Mouse (Mus musculus) megakaryocyte, embryonic 14.5 days (primary cell): ENCODE measurements at regions not wholly inside any gene's neighbourhood (a gene's known extent, or its start where the extent isn't known, plus 50 kb on each side); places are given as distances from the start of the nearest gene placed in this dataset.

Experiments
- H3K27me3 ChIP-seq: replicated peaks from 2 replicates; pipeline ENCODE3; 2012; ENCODE audit warnings: inconsistent platforms
- H3K36me3 ChIP-seq: replicated peaks from 2 replicates; pipeline ENCODE3; 2012; ENCODE audit warnings: low read length, inconsistent platforms, mixed read lengths
- H3K4me1 ChIP-seq: 2 replicates; pipeline ENCODE4 v1.6.1; 2012; ENCODE audit warnings: inconsistent platforms
- H3K4me3 ChIP-seq: replicated peaks from 2 replicates; pipeline ENCODE3; 2012; ENCODE audit warnings: moderate library complexity, mild to moderate bottlenecking, inconsistent platforms
- H3K9me3 ChIP-seq: 2 replicates; pipeline ENCODE4 v1.6.1; 2012; ENCODE audit warnings: inconsistent platforms
- FLI1 ChIP-seq: IDR thresholded peaks from 2 replicates; pipeline ENCODE4 v1.6.1; 2012; ENCODE audit warnings: low read length, inconsistent platforms, mixed read lengths
- GATA1 ChIP-seq: IDR thresholded peaks from 3 replicates; pipeline ENCODE4 v1.6.1; 2012; ENCODE audit warnings: mixed read lengths, low read length, inconsistent platforms, borderline replicate concordance

GRCm38 (mm10) chr13:48153248-48153647 lies 107.8 kb upstream of the Id4 start:
- no peak overlapping the region for H3K4me3 ChIP-seq
- H3K36me3 ChIP-seq: no peaks in the 10 kb centered on the region
- H3K27me3 ChIP-seq: no peaks in the 10 kb centered on the region
- H3K4me1 ChIP-seq: no peaks in the 10 kb centered on the region
- H3K9me3 ChIP-seq: peaks cover 23% of the 10 kb centered on the region
- TF ChIP-seq FLI1 (no peak), GATA1 (no peak)

GRCm38 (mm10) chr13:48153684-48154413 lies 107.2 kb upstream of the Id4 start:
- Histone ChIP-seq H3K36me3 (no peaks in the 10 kb centered on the region), H3K9me3 (peaks cover 23% of the 10 kb centered on the region), H3K4me1 (no peaks in the 10 kb centered on the region), H3K4me3 (no peak overlapping the region), H3K27me3 (no peaks in the 10 kb centered on the region)
- TF ChIP-seq FLI1: no peak
- no peak for TF ChIP-seq GATA1

GRCm38 (mm10) chr13:48154414-48155105 lies 106.5 kb upstream of the Id4 start:
- no peak for TF ChIP-seq FLI1
- no peak for TF ChIP-seq GATA1
- H3K36me3 ChIP-seq: no peaks in the 10 kb centered on the region
- H3K4me3 ChIP-seq: no peak overlapping the region
- no peaks in the 10 kb centered on the region for H3K27me3 ChIP-seq
- peaks cover 25% of the 10 kb centered on the region for H3K9me3 ChIP-seq
- no peaks in the 10 kb centered on the region for H3K4me1 ChIP-seq

DNA sequence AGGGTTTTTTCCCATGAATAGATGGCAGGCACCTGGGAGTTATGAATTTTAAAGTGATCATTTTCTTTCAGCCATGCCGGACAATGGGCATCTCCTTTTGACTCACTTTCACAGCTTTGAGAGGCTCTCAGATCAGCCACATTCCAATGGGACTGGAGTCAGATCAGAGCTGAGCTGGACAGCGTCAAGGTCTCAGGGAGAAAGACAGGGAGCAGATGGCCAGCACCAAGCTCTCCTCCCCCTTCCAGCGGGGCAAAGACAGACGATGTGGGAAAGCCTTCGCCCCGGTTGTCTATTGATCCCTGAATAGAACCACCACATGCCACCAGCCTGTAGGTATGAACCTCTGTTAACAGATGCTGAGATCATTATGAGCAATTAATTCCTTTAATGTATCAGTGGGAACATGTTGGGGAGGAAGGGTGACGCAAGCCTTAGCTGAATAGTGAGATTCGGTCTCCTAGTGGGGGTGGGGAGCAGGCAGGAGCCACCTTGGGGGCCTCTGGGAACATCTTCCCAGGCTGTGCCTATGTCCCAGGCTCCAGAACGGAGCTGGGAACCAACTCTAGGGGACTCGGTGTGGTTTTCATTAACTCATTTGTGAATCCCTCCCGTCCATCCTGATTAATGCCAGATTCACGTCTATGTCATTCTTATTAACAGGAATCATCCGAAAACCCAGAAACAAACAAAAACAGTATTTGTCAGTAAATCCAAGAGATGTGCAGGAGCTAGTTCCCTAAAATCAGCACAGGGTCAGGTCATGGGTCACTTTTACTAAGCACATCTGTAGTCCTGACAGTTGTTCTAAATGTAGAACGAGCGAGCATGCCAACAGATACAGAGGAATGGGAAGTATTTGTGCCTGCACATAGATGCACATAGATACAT lies 101.8 kb upstream of the Id4 start:
- TF ChIP-seq FLI1: no peak
- H3K27me3 ChIP-seq: no peaks in the 10 kb centered on the region

GRCm38 (mm10) chr13:48160161-48160560 lies 100.9 kb upstream of the Id4 start:
- TF ChIP-seq GATA1 (no peak), FLI1 (no peak)
- Histone ChIP-seq H3K27me3 (no peaks in the 10 kb centered on the region), H3K4me1 (no peaks in the 10 kb centered on the region), H3K36me3 (no peaks in the 10 kb centered on the region), H3K9me3 (peaks cover 15% of the 10 kb centered on the region; the same call in 1 of the 2 replicates), H3K4me3 (no peak overlapping the region)

More for the DNA sequence above, 101.8 kb upstream of the Id4 start:
- Histone ChIP-seq H3K4me1 (no peaks in the 10 kb centered on the region), H3K36me3 (no peaks in the 10 kb centered on the region), H3K9me3 (peaks cover 11% of the 10 kb centered on the region; the same call in 1 of the 2 replicates), H3K4me3 (no peak overlapping the region)

GRCm38 (mm10) chr13:48161339-48161738 lies 99.7 kb upstream of the Id4 start:
- H3K36me3 ChIP-seq: no peaks in the 10 kb centered on the region
- H3K4me3 ChIP-seq: no peak overlapping the region
- no peak for TF ChIP-seq FLI1
- TF ChIP-seq GATA1: no peak
- no peaks in the 10 kb centered on the region for H3K4me1 ChIP-seq
- H3K27me3 ChIP-seq: no peaks in the 10 kb centered on the region
- peaks cover 16% of the 10 kb centered on the region; the same call in 1 of the 2 replicates for H3K9me3 ChIP-seq

DNA sequence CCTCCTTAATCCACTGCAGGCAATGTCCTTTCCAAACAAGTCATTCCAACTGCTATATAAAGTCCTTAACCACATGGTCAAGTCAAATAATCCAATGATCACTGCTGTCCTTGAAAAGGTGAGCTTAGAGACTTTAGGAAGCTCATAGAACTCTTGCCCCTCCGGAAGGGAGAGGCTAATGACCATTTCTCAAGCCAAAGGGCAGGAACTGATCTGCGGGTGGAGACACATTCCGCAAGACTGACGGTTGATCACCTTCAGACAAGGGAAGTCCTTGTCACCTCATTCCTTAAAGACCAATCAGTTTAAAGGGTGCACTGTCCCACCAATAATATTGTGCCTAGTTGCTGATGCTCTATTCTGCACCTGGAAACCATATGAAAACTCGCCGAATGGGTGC lies 96.4 kb upstream of the Id4 start:
- peaks cover 14% of the 10 kb centered on the region; the same call in 1 of the 2 replicates for H3K9me3 ChIP-seq
- no peaks in the 10 kb centered on the region for H3K36me3 ChIP-seq
- H3K4me1 ChIP-seq: no peaks in the 10 kb centered on the region
- TF ChIP-seq GATA1: no peak
- TF ChIP-seq FLI1: no peak
- no peaks in the 10 kb centered on the region for H3K27me3 ChIP-seq
- no peak overlapping the region for H3K4me3 ChIP-seq

DNA sequence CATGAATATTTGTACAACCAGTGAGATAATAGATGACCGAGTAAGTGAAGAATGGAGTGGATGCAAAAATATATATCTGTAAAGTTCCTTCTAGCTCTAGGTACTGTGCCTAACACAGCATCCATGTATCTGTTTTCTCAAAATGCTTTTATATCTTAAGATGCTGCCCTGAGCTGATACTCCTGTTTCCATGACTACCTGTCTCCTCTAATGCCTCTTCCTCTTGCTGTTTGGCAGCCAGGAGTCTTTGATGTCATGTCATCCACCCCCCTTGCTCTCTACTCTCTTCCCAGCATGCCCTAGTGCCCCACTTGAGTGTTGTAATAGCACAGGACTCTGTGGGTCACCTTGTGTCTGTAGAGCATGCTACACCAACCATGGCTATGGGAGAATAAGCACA lies 95.2 kb upstream of the Id4 start:
- no peaks in the 10 kb centered on the region for H3K36me3 ChIP-seq
- H3K4me3 ChIP-seq: no peak overlapping the region
- peaks cover 20% of the 10 kb centered on the region; the same call in 1 of the 2 replicates for H3K9me3 ChIP-seq
- H3K4me1 ChIP-seq: no peaks in the 10 kb centered on the region
- H3K27me3 ChIP-seq: no peaks in the 10 kb centered on the region
- TF ChIP-seq GATA1 (no peak), FLI1 (no peak)

DNA sequence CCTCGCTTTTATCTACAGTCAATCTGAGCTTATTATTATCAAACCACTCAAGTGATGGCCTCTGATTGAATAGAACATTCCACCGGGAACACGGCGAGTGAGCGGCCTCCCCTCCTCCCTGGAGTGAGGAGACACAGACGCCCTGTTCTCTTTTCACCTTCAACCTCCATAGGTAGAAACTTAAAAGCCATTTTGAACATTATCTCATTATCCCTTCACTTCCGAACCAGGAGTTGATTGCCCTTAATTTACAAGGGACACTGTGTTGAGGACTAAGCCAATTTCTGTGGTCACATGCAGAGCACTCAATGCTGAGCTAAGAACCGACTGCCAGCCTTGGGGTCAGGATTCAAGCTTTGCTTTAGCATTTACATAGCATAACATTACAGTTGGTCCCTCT lies 93.1 kb upstream of the Id4 start:
- no peaks in the 10 kb centered on the region for H3K27me3 ChIP-seq
- no peaks in the 10 kb centered on the region for H3K4me1 ChIP-seq
- H3K36me3 ChIP-seq: no peaks in the 10 kb centered on the region
- H3K9me3 ChIP-seq: peaks cover 30% of the 10 kb centered on the region
- TF ChIP-seq FLI1: no peak
- no peak for TF ChIP-seq GATA1
- H3K4me3 ChIP-seq: no peak overlapping the region
